Mouse (Mus musculus): ENCODE results near the gene Cpne6. TPM values are rescaled to one million over a fixed set of nuclear protein-coding genes. Genes with fewer than 3 reads are reported as not detected.

Gene Cpne6
- total and polyA plus RNA-seq, 3 experiments, result not detected

GRCm38 (mm10) chr14:55540067-55540786, 30.0 kb downstream of the Cpne6 start, which contains the start of gene Pck2 (continued):
- peak; percentile 51; the same call in 1 of the 2 replicates for TF ChIP-seq CHD1 (IDR thresholded peaks at IDR 0.05; ENCODE audit: low read depth, low read length)
- TF ChIP-seq CHD2 (IDR thresholded peaks at IDR 0.05; ENCODE audit: low read length), result 0 out of 2 replicates have a peak, but pooled peaks have one; percentile 8
- no peak for TF ChIP-seq ZC3H11A (IDR thresholded peaks at IDR 0.05; ENCODE audit: low read depth, low read length)
- TF ChIP-seq KAT2A (IDR thresholded peaks at IDR 0.05; ENCODE audit: insufficient replicate concordance, low read length), result 0 out of 2 replicates have a peak, but pooled peaks have one; percentile 60
- TF ChIP-seq E2F4 (IDR thresholded peaks at IDR 0.05; ENCODE audit: insufficient replicate concordance, low read depth, low read length), result 0 out of 2 replicates have a peak, but pooled peaks have one; percentile 46
- peak; percentile 77 for TF ChIP-seq NELFE (IDR thresholded peaks at IDR 0.05; ENCODE audit: low read depth, low read length)
- no peak for TF ChIP-seq RAD21 (IDR thresholded peaks at IDR 0.05; ENCODE audit: low read depth, low read length)
- TF ChIP-seq PAX5 (IDR thresholded peaks at IDR 0.05; ENCODE audit: low read length), result no peak
- TF ChIP-seq SIN3A (IDR thresholded peaks at IDR 0.05; ENCODE audit: low read length), result no peak; the same call in 1 of the 2 replicates
- TF ChIP-seq ZKSCAN1 (IDR thresholded peaks at IDR 0.05; ENCODE audit: borderline replicate concordance, low read depth, low read length), result no peak
- peak; percentile 85 for TF ChIP-seq POLR2A (IDR thresholded peaks at IDR 0.05; ENCODE audit: low read depth, low read length)
- peak; percentile 91 for TF ChIP-seq TBP (conservative IDR thresholded peaks at IDR 0.05; ENCODE audit: low read depth, low read length)
- no peak for TF ChIP-seq JUN (IDR thresholded peaks at IDR 0.05; ENCODE audit: insufficient read depth, low read depth, low read length)
- TF ChIP-seq IRF4 (IDR thresholded peaks at IDR 0.05; ENCODE audit: low read depth, low read length), result no peak
- peak; percentile 33; the same call in 1 of the 2 replicates for TF ChIP-seq ETS1 (conservative IDR thresholded peaks at IDR 0.05; ENCODE audit: low read depth, low read length)
- TF ChIP-seq ZNF384 (IDR thresholded peaks at IDR 0.05; ENCODE audit: low read depth, low read length), result no peak
- peak; percentile 78; the same call in 1 of the 2 replicates for TF ChIP-seq MAZ (IDR thresholded peaks at IDR 0.05; ENCODE audit: low read depth, low read length)
- TF ChIP-seq RCOR1 (conservative IDR thresholded peaks at IDR 0.05; ENCODE audit: low read depth, low read length), result 0 out of 2 replicates have a peak, but pooled peaks have one; percentile 38

- H3K4me1 ChIP-seq (ENCODE audit: control insufficient read depth in 1 of 2, insufficient read depth in 2 of 2), result peaks cover 15 to 50% of the 10 kb centered on the region in 2 experiments
- H3K36me3 ChIP-seq (replicated peaks in 1 of 2; ENCODE audit: control insufficient read depth in 1 of 2, insufficient read depth in 1 of 2, low read length in 1 of 2), result peaks cover 40 to 46% of the 10 kb centered on the region in 2 experiments
- H3K9me3 ChIP-seq (replicated peaks; ENCODE audit: low read length), result no peaks in the 10 kb centered on the region
- no peaks in the 10 kb centered on the region for H3K27me3 ChIP-seq (replicated peaks)
- dilution Hi-C loops (cut with MboI; ENCODE audit: extremely low pct_ligation_motif_present, extremely low pct_unique_long_range_greater_than_20kb, low sequenced_read_pairs), result no loop called here
- H3K9ac ChIP-seq (ENCODE audit: insufficient read depth, low read depth), result peak overlapping the region; percentile 97
- H3K79me2 ChIP-seq (replicated peaks; ENCODE audit: control insufficient read depth, extremely low read depth, insufficient read depth, poor library complexity, severe bottlenecking), result peaks cover 22% of the 10 kb centered on the region
- H3K27ac ChIP-seq (ENCODE audit: insufficient read depth, low read depth), result peak overlapping the region; percentile 77
- H3K4me3 ChIP-seq (replicated peaks in 1 of 3; ENCODE audit: low read depth in 2 of 3, low read length in 2 of 3, poor library complexity in 1 of 3), result peak overlapping the region; percentile 83 to 93 (median 87)
- in situ Hi-C loops (cut with MboI; ENCODE audit: low pct_ligation_motif_present, low pct_unique_long_range_greater_than_20kb, low sequenced_read_pairs), result no loop called here
- peak overlapping the region; percentile 92; the same call in 1 of the 2 replicates for H3K4me2 ChIP-seq (ENCODE audit: insufficient read depth, low read depth, poor library complexity, severe bottlenecking)
- DNase-seq (ENCODE audit: extremely low read depth), result peak; percentile 81
- TF ChIP-seq UBTF (IDR thresholded peaks at IDR 0.05; ENCODE audit: low read depth, low read length) (0 out of 2 replicates have a peak, but pooled peaks have one; percentile 29), MXI1 (IDR thresholded peaks at IDR 0.05; ENCODE audit: low read depth, low read length) (no peak; the same call in 1 of the 2 replicates), CHD2 (IDR thresholded peaks at IDR 0.05; ENCODE audit: low read length) (peak; percentile 54; the same call in 1 of the 2 replicates), BHLHE40 (IDR thresholded peaks at IDR 0.05; ENCODE audit: low read depth, low read length) (peak; percentile 39; the same call in 1 of the 2 replicates), SMC3 (IDR thresholded peaks at IDR 0.05; ENCODE audit: low read depth, low read length) (no peak), MAZ (IDR thresholded peaks at IDR 0.05; ENCODE audit: low read depth, low read length) (peak; percentile 73; the same call in 1 of the 2 replicates), IRF4 (IDR thresholded peaks at IDR 0.05; ENCODE audit: low read depth, low read length) (peak; percentile 33; the same call in 1 of the 2 replicates), SIN3A (IDR thresholded peaks at IDR 0.05; ENCODE audit: low read length) (peak; percentile 90; the same call in 1 of the 2 replicates)
Measured at GRCm38 (mm10) chr14:55540787-55541321, 30.6 kb downstream of the Cpne6 start.
